Mouse (Mus musculus): Measurements from ENCODE around the gene Usp33.

Gene Usp33

GRCm38 (mm10) chr3:152342961-152343517 lies 3.2 kb upstream of the Usp33 start:
- no peak for DNase-seq (ENCODE audit: inconsistent ontology term)

GRCm38 (mm10) chr3:152346633-152347141 lies 409 bp downstream of the Usp33 start:
- no peak for DNase-seq (ENCODE audit: inconsistent ontology term)

- DNase-seq (ENCODE audit: inconsistent ontology term), result peak; percentile 5
Observed at GRCm38 (mm10) chr3:152347227-152347626, 949 bp downstream of the Usp33 start.

DNA sequence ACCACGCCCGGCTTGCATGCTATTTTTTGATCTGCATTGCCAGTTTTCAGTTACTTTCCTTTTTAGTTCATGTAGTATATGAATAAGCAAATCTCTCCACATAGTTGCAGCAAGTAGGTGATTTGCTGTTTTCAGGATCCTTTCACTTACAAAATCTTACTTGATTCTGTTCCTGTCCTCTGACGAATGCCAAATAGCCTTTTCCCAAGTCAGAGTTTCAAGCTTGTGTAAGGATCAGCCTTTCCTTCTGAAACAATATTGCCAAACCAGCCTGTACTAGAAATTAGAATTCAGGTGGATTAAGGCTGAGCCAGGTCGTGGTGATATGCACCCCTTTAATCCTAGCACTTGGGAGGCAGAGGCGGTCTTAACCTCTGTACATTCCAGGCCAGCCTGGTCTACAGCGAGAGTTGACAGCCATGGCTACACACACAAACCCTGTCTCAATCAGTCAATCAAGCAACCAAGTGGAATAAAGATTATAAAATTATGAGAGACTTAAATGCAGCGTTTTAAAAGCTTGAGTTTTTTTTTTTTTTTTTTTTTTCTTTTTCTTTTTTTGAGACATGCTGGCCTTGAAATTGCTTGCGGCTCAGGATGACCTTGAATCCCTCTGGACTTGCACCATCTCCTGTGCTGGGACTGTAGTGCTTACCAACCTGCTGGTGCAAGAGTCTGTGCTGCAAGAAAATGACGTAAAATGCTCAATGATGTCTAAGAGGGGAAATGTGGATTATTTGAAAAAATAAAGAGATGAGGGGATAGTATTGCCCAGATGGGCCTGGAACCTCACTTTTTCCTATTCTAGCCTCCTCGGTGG lies 1.9 kb downstream of the Usp33 start:
- no peak for DNase-seq (ENCODE audit: inconsistent ontology term)

- DNase-seq (ENCODE audit: inconsistent ontology term), result no peak
Observed at GRCm38 (mm10) chr3:152350431-152350830, 4.2 kb downstream of the Usp33 start.

DNA sequence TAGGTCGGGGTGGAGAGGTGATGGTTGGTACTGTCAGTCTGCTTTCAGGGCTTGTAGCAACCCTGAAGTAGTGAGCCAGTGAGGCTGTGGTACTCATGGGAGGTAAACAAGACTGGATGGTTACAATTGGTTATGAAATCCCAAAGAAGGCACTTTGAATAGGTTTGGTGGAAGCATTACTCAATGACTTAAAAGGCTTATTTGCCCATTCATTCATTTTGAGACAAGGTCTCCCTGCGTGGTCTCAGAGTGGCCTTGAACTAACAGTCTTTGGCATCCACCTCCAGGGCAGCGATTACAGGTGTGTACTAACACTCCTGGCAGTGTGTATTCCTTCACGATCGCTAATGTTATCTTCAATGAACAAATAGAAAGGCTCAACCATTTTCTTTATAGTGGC lies 4.7 kb downstream of the Usp33 start:
- DNase-seq (ENCODE audit: inconsistent ontology term), result no peak

DNA sequence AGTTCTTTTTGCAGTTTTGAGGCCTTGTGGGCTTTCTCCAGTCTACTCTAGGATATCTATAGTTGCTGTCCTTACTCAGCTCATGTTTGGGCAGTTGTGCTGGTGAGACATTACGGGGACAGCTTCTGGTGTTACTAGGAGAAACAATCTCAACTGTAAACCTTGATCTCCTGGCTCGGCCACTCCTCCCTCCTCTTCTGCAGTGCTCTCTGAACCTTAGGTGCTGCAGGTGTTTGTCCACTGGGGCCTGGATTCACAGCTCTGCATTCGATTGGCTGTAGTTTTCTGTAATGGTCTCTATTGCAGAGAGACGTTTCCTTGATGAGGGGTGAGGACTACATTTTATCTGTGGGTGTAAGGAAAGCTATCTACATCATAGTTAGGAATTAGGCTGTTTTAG lies 6.0 kb downstream of the Usp33 start:
- no peak for DNase-seq (ENCODE audit: inconsistent ontology term)

DNA sequence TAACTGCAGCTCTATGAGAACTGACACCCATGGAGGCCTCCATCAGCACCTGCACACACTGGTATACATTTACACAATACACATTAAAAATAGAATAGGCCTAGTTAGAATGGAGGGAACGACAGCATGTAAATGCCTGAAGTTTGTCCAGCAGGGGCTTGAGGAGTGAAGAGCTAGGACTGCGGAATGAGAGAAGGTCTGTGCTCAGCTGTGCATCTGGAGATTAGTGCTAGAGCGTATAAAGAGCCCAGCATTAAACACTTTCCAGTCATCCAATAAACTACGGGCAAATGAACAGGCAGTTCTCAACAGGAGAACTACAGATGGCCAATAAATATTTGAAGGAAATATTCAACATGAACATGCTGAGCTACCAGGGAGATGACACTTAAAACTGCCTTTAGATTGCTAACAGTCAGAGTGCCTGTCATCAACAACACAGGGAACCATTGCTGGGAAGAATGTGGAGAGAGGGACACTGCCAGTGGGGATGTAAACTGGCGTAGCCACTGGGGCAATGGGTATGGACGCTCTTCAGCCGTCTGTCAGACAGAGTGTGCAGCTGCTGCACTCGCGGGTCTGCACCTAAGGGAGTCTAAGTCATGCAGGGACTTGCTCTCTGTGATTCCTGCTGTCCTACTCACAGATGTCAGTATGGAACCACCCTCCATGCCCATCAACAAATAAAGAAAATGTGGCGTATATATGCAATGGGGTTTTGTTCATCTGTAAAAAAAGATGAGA lies 7.3 kb downstream of the Usp33 start:
- DNase-seq (ENCODE audit: inconsistent ontology term), result no peak

DNA sequence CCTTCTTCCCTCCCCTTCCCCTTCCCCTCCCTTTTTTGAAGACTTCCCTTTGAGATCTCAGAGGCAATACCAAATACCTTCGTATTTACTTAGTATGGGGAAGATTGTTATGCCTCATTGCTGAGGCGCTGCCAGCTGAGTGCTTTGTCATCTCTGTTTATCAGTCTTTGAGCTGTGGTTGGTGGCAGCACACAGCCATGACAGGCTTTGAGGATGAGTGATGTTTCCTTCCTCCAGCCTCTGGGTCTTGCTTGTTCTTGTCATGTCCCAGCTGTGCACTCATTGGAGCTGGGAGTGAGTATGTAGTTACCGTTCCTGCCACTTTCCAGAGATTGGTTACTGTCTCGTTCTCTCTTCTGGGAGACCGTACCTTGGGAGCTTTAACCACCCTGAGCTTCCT lies 9.1 kb downstream of the Usp33 start:
- no peak for DNase-seq (ENCODE audit: inconsistent ontology term)

DNA sequence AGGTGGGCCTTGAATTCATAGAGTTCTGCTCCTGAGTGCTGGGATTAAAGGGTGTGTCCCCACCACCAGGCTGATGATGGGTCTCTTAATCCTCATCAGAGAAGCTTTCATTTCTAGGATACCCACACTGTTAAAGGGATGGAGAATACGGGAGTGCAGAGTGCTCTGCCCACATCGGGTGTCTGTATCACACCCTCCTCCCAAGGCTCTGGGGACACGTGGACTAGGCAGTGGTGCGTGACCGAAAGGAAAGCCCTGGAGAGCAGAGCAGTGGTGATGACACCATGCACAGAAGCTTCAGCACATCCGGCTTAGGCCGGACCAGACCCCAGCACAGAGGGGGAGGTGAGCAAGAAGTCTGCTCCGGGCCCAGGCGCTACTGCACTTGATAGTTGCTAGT lies 10.5 kb downstream of the Usp33 start:
- no peak for DNase-seq (ENCODE audit: inconsistent ontology term)

DNA sequence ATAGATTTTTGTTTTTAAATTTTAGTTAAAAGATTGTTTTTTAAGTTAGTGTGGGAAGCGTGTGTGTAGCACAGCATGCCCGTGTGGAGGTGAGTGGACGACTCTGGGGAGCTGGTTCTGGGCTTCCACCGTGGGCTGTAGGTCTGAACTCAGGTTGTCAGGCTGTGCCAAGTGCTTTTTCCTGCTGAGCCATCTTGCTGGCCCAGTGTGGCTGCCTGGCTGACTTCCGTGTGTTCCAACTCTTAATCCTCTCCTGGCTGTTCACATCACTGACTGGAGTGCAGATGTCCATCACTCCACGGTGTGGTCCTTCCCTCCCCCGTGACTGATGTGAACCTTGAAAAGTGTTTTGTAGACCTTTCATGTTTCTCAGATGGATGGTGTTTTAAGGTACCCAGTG lies 12.9 kb downstream of the Usp33 start:
- no peak for DNase-seq (ENCODE audit: inconsistent ontology term)

DNA sequence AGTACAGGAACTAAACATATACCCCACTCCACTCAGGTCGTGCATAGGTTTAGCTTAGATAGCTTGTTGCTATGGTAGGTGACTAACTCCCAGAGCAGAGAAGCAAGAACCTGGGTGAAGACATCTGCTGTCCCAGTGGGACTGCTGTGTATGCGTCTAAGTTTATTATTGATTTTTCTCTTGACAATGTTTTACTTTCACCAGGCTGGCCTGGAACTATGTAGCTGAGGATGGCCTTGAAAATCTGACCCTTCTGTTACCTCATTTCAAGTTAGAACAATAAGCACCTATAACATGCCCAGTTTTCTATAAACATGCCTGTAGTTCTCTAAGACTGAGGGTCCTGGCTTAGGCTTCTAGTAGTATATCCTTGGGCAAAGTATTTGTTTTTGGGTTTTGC lies 17.9 kb downstream of the Usp33 start:
- no peak for DNase-seq (ENCODE audit: inconsistent ontology term)

DNA sequence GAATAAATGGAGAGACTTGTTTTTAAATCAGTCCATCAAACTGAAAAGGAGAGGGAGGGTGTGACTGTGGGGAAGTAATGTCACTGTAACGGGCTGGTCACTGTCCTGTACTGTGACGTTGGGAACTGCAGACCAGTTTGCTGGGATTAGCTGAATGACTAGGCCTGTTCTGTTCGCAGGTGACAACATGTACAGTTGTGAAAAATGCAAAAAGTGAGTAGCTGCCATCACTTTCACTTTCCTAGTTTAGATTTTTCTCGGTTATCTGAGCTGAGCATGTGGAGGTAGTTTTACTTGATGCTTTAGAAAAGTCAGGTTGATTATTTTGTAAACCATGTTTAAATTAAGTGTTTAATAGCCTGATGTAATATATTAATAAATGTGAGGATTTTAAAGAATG lies 29.8 kb downstream of the Usp33 start:
- no peak for DNase-seq (ENCODE audit: inconsistent ontology term)

- no peak for DNase-seq (ENCODE audit: inconsistent ontology term)
Observed at GRCm38 (mm10) chr3:152384106-152384505, 37.8 kb downstream of the Usp33 start.

DNA sequence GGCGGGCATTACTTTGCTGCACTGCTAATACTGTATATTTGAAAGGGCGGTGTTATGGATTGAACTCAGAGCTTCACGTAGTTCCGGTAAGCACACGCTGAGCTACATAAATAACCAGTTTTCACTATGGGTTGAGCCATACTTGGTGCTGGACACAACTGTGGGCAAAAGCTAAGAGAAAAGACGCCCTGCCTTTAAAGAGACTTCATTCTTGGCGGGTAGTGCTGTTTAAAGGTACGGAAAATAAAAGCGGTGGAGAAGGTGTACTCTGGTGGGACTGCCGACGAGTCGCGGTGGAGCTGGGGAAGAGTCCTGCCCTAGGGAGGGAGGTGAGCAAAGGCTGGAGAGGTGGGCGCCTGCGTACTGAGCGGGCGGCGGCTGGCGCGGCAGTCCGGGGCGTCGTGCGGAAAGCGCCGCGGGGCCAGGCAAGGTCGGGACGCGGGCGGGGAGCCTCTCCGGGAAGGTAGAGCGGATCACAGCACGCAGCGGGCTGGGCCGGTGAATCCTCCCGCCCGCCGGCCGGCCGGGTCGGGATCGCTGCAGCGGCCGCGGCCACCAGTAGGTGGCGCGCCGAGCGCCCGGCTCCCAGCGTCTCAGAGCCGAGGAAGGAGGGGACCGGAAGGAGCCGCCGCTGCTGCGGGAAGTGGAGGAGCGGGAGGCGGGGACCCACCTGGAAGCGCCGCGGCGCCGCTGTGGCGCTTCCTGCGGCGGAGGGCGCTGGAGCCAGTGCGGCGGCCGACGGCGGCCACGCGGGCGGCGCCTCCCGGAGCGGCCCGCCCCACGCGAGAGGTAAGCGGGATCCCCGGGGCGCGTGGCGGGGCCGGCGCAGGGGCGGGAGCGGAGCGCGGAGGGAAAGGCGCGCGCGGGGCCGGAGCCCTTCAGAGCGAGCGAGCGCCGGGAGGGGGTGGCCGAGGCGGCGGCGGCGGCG lies 49.3 kb downstream of the Usp33 start, which contains the start of gene Zzz3:
Gene Zzz3, plus strand, starts transcription at position 124 of the 928 bp plus-strand sequence.
- peak; percentile 96 for DNase-seq (ENCODE audit: inconsistent ontology term)

DNA sequence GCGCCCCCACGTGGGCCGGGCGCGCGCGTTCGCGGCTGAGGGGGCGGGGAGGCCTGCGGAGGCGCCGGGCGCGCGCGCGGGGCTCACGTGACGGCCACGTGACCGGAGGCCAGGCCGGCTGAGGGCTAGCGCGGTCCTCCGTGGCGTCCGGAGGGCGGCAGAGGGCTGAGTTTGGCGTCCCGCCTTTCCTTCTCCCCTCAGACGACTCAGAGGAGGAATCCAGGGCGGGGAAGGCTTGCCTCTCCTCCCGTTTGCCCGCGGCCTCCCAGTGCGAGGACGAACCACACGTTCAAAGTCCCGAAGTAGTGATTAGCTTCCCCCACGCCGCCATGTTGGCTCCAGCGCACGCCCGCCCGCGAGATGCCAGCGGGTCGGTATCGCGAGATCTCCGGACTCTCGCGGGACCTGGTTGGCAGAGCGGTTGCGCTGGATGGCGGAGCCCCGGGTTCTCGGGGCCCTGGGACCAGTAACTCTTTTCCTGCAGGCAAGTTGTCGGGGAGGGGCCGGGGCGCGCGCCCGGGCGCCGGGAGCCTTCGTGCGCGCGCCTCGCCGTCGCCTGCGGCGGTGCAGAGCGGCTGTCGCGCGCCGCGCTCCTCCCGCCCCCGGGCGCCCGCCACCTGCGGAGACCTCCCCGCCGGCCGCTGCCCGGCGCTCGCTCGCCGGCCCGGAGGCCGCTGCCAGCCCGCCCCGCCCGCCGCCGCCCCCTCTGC lies 50.2 kb downstream of the Usp33 start:
- peak; percentile 97 for DNase-seq (ENCODE audit: inconsistent ontology term)

- DNase-seq (ENCODE audit: inconsistent ontology term), result no peak
Observed at GRCm38 (mm10) chr3:152396988-152397314, 50.7 kb downstream of the Usp33 start.

GRCm38 (mm10) chr3:152397335-152397940 lies 51.2 kb downstream of the Usp33 start:
- DNase-seq (ENCODE audit: inconsistent ontology term), result peak; percentile 4

- no peak for DNase-seq (ENCODE audit: inconsistent ontology term)
Observed at GRCm38 (mm10) chr3:152400441-152400840, 54.2 kb downstream of the Usp33 start.

DNA sequence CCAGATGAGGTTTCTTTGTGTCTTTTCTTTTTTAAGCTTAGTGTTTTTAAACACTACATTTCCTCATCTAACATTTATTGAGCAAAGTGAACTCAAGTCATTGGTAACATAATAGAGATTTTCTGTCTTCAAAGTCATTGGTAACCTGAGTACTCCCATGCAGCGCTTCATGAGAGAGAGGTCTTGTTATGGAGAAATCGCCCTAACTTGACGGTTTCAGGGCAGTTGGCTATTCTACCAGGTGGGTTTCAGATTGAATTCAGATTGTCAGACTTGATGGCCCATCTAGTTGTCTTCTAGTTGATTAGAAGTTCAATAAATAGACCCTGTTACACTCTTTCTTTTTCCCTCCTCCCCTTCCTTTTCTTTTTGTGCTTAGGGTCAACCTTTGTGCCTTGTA lies 54.6 kb downstream of the Usp33 start:
- DNase-seq (ENCODE audit: inconsistent ontology term), result no peak
